Mouse (Mus musculus) intestine, embryonic 16.5 days (tissue): ENCODE data around the gene Ubac2. TPM values are rescaled to one million over a fixed set of nuclear protein-coding genes. Genes with fewer than 3 reads are reported as not detected.

Source experiments
- ATAC-seq: fragments of 200-750 bp; cut with Nextera tagmentation; 2 replicates; pipeline ENCODE4 v1.8.0; 2017; ENCODE audit warnings: moderate TSS enrichment, moderate library complexity
- H3K27ac ChIP-seq: fragments of 300-500 bp; sonication (generic); 2 replicates; pipeline ENCODE4 v1.5.1; 2014; ENCODE audit warnings: mild to moderate bottlenecking, low read length
- H3K27me3 ChIP-seq: fragments of 300-500 bp; sonication (generic); replicated peaks from 2 replicates; pipeline ENCODE4 v1.6.1; 2014; ENCODE audit warnings: low read length, control low read depth, mixed read lengths; ENCODE audit not compliant: control insufficient read depth, insufficient read depth
- H3K36me3 ChIP-seq: fragments of 300-500 bp; sonication (generic); 2 replicates; pipeline ENCODE4 v1.6.1; 2014; ENCODE audit warnings: low read length, control low read depth; ENCODE audit not compliant: control insufficient read depth, insufficient read depth
- H3K4me1 ChIP-seq: fragments of 300-500 bp; sonication (generic); 2 replicates; pipeline ENCODE4 v1.6.1; 2014; ENCODE audit warnings: low read length, control low read depth, mixed read lengths; ENCODE audit not compliant: control insufficient read depth, insufficient read depth
- H3K4me2 ChIP-seq: fragments of 300-500 bp; sonication (generic); 2 replicates; pipeline ENCODE4 v1.6.1; 2014; ENCODE audit warnings: low read depth, low read length, control low read depth
- H3K4me3 ChIP-seq: fragments of 300-500 bp; sonication (generic); 2 replicates; pipeline ENCODE4 v1.5.1; 2014; ENCODE audit warnings: mild to moderate bottlenecking, low read length
- H3K9ac ChIP-seq: fragments of 300-500 bp; sonication (generic); 2 replicates; pipeline ENCODE4 v1.6.1; 2014; ENCODE audit warnings: low read depth, low read length
- H3K9me3 ChIP-seq: fragments of 300-500 bp; sonication (generic); 2 replicates; pipeline ENCODE4 v1.6.1; 2016; ENCODE audit warnings: low read length, control low read depth; ENCODE audit not compliant: control insufficient read depth
- WGBS: fragments of 180-500 bp; shearing (Covaris S2); extraction: QIAGEN DNeasy Blood & Tissue Kit; methylation state at CpG from one replicate; pipeline ENCODE4 v1.1.7; 2014; 5-methylcytosine and 5-hydroxymethylcytosine counted together
- polyA plus RNA-seq: library from polyadenylated mRNA; unstranded; fragments of >200 nt; fragmentation: Nextera tagmentation; extraction: Ambion mirVana; gene quantifications from 2 replicates; pipeline ENCODE4 v1.2.1, GENCODE M21; 2015

Gene Ubac2
- polyA plus RNA-seq, 1 experiment from 2014 or later, result 63.3 TPM

DNA sequence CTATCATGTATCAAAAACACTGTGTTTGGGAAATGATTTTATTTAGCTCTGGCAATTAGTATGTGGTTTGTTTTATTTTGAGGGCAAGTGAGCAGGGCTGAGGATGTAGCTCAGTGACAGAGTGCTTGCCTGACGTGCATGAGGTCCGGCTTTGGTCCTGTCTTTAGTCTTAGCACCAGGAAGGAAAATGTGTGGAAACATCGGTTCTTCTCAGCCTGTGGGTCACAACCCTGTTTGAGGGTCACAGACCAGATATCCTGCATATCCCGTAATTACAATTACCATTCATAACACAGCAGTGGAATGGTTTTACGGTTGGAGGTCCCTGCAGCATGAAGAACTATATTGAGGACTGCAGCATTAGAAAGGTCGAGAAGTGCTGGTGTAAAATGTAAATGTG is 107.6 kb downstream of the Ubac2 start:
- H3K27me3 ChIP-seq, result no peaks in the 10 kb centered on the region
- H3K9ac ChIP-seq, result no peak overlapping the region
- H3K36me3 ChIP-seq, result no peaks in the 10 kb centered on the region
- WGBS, result 82% methylated on average over 6 of the region's 6 CpGs
- no peak for ATAC-seq
- H3K4me1 ChIP-seq, result 0 out of 2 replicates have a peak, but pooled peaks cover 4% of the 10 kb centered on the region
- no peak overlapping the region for H3K27ac ChIP-seq
- no peak overlapping the region for H3K4me3 ChIP-seq
- H3K4me2 ChIP-seq, result no peak overlapping the region
- no peaks in the 10 kb centered on the region for H3K9me3 ChIP-seq

DNA sequence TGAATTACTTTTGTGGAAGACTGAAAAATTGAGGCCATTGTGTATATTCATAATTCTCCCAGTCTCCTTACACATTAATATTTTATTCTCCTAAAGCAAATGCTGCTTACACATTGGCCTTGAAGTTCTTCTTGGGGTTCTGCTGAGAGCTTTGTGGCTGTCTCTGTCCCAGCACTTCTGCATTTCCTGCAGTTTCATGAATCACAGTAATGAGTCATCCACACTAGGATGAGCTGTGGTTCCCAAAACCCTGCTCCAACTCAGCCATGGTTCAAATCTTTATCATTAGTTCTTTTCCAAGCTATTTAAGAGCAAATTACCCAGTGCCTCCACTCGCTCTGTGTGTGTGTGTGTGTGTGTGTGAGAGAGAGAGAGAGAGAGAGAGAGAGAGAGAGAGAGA is 108.9 kb downstream of the Ubac2 start:
- H3K4me2 ChIP-seq, result no peak overlapping the region
- H3K27me3 ChIP-seq, result no peaks in the 10 kb centered on the region
- ATAC-seq, result no peak
- H3K36me3 ChIP-seq, result no peaks in the 10 kb centered on the region
- H3K4me1 ChIP-seq, result 0 out of 2 replicates have a peak, but pooled peaks cover 4% of the 10 kb centered on the region
- H3K27ac ChIP-seq, result no peak overlapping the region
- 82% methylated on average over 1 of the region's 1 CpGs for WGBS
- H3K9me3 ChIP-seq, result no peaks in the 10 kb centered on the region
- no peak overlapping the region for H3K9ac ChIP-seq
- H3K4me3 ChIP-seq, result no peak overlapping the region

DNA sequence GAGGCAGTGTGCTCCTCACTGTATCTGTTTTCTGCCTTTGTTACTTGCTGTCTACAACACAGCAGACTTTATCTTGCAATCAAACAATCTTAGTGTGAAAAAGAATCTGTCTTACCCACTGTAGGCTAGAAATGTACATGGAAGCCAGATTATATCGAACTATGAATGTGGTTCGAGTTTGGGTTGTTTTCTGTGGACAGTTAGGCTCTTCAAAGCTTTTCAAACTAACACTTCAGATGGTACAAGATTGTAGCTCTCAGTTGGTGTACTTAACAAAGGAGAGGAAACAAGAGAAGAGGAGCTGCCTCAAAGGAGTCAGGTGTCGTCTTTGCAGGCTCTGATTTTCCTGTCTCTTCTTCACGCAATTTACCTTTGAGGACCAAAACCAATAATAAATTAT is 109.3 kb downstream of the Ubac2 start:
- Histone ChIP-seq H3K9me3 (no peaks in the 10 kb centered on the region), H3K36me3 (no peaks in the 10 kb centered on the region), H3K4me2 (no peak overlapping the region), H3K9ac (no peak overlapping the region), H3K27ac (no peak overlapping the region), H3K27me3 (no peaks in the 10 kb centered on the region), H3K4me3 (no peak overlapping the region), H3K4me1 (0 out of 2 replicates have a peak, but pooled peaks cover 2% of the 10 kb centered on the region)
- ATAC-seq, result no peak
- WGBS, result 86% methylated on average over 4 of the region's 4 CpGs

DNA sequence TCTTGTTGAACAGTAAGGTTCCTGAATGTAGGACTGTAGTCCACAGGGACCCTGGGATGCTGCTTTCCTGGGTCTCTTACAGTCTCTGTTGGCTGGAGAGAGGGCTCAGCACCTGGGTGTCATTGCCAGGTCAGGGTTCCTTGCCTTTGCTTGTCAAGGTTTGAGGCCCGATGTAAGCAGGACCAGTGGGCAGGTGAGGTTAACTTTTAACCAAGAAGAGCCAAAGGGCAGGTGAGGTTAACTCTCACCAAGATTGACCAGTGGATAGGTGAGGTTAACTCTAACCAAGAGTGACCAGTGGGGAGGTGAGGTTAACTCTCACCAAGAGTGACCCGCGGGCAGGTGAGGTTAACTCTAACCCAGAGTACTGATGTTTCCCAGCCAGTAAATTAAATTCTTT is 110.9 kb downstream of the Ubac2 start:
- 86% methylated on average over 3 of the region's 3 CpGs for WGBS
- no peaks in the 10 kb centered on the region for H3K4me1 ChIP-seq
- no peak overlapping the region for H3K4me3 ChIP-seq
- H3K27me3 ChIP-seq, result no peaks in the 10 kb centered on the region
- H3K9ac ChIP-seq, result no peak overlapping the region
- H3K27ac ChIP-seq, result no peak overlapping the region
- no peak overlapping the region for H3K4me2 ChIP-seq
- ATAC-seq, result no peak
- H3K36me3 ChIP-seq, result no peaks in the 10 kb centered on the region; the same call in 1 of the 2 replicates
- no peaks in the 10 kb centered on the region for H3K9me3 ChIP-seq

DNA sequence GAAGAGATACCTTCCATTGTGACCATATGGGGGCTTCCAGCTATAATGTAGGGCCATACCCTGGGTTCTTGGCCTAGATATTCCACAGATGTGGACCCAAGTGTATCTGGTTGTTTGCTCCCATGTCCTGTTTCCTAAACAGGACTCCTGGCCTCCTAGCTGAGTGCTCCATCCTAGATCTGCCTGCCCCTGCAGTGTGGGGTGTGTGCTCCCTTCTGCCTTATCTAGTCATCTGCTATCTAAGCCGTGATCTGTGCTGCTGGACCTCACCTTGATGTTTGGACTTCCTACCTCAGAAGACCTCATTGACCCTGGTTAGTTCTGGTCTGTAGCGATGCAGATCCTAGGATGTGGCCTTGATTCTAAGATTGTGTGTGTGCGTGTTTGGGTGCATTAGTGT is 111.4 kb downstream of the Ubac2 start:
- no peak overlapping the region for H3K27ac ChIP-seq
- ATAC-seq, result no peak
- no peaks in the 10 kb centered on the region for H3K4me1 ChIP-seq
- no peak overlapping the region for H3K4me3 ChIP-seq
- no peak overlapping the region for H3K4me2 ChIP-seq
- H3K27me3 ChIP-seq, result no peaks in the 10 kb centered on the region
- 93% methylated on average over 3 of the region's 3 CpGs for WGBS
- no peaks in the 10 kb centered on the region for H3K9me3 ChIP-seq
- H3K9ac ChIP-seq, result no peak overlapping the region
- no peaks in the 10 kb centered on the region; the same call in 1 of the 2 replicates for H3K36me3 ChIP-seq

DNA sequence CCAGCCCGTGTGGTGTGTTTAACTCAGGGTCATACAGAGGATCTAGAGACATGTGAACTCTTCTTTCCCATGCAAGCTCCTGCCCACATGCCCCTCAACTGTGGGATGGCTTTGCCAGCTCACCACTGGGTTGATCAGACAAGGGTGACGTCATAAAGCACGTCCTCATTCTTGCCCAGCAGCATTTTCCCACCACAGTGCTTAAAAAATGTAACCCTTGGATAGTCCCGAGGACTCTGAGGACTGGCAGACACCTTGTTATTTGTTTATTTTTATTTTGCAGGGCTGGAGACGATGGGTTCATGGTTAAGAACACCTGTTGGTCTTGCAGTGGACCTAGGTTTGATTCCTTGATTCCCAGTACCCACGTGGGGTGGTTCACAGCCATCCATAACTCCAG is 112.5 kb downstream of the Ubac2 start:
- H3K9ac ChIP-seq, result no peak overlapping the region
- no peak overlapping the region for H3K4me2 ChIP-seq
- no peak overlapping the region for H3K27ac ChIP-seq
- 84% methylated on average over 6 of the region's 6 CpGs for WGBS
- no peaks in the 10 kb centered on the region for H3K27me3 ChIP-seq
- ATAC-seq, result no peak
- H3K4me3 ChIP-seq, result no peak overlapping the region
- H3K4me1 ChIP-seq, result no peaks in the 10 kb centered on the region
- no peaks in the 10 kb centered on the region; the same call in 1 of the 2 replicates for H3K36me3 ChIP-seq
- H3K9me3 ChIP-seq, result no peaks in the 10 kb centered on the region

DNA sequence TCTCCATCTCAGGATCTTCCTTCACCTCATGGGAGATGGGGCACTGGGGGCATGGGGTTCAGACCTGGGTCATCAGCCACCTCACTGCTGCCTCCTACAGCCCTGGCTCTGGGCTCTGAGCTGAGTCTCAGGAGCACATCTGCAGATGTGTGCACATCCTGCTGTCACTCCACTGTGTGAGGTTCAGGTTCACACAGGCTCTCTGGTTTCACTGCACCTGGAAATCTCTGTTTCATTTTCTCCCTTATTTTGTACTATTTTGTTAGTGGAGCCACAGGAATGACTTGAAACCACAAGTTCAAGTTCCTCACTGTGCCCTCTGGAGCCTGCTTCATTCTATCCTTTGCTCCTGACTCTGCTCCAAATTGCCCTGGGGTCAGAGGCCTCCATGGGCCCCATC is 113.5 kb downstream of the Ubac2 start:
- no peak for ATAC-seq
- no peak overlapping the region for H3K4me3 ChIP-seq
- H3K27me3 ChIP-seq, result no peaks in the 10 kb centered on the region

DNA sequence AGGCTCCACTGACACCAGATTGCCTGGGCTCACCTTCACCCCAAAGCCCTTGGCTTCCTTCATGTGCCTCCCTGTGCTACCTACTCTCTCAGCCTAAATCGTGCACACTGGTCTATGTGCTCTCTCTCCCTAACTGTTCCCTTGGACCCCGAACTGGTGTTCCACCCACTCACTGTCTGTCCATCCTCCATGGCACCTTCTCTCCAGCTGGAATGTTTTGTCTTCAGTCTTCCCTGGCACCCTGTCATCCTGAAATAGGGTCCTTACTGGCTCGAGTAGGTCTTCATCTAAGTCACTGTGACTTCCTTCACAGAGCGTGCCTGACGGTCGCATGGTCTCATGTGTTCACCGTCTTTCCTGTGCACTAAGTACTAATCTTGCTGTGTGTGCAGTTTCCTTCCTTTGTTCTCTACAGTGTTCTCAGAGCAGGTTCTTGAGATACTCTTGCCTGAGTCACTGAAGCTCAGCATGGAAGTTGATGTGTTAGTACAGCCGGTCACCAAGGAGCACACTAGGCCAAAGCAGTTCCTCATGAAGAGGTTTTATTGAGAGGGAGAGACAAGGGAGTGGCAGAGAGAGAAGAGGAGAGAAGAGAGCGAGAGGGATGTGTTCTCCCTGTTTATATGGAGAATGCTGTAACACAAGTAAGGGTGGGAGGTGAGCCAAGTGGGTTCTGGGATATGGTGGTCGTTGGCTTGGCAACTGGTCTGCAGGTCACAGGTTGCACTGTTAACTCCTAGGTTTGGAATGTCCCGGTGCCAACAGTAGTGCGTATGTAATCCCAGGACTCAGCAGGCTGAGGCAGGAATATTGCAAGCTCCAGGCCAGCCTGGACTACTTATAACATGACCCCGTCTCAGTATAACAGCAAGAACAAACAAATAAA is 114.2 kb downstream of the Ubac2 start:
- 88% methylated on average over 13 of the region's 13 CpGs for WGBS
- H3K4me1 ChIP-seq, result no peaks in the 10 kb centered on the region
- H3K4me2 ChIP-seq, result no peak overlapping the region
- no peak for ATAC-seq
- H3K9me3 ChIP-seq, result no peaks in the 10 kb centered on the region
- H3K36me3 ChIP-seq, result no peaks in the 10 kb centered on the region; the same call in 1 of the 2 replicates
- no peaks in the 10 kb centered on the region for H3K27me3 ChIP-seq
- H3K4me3 ChIP-seq, result no peak overlapping the region
- no peak overlapping the region for H3K27ac ChIP-seq
- H3K9ac ChIP-seq, result no peak overlapping the region

More for the DNA sequence above, 113.5 kb downstream of the Ubac2 start:
- Histone ChIP-seq H3K27ac (no peak overlapping the region), H3K4me2 (no peak overlapping the region), H3K9me3 (no peaks in the 10 kb centered on the region), H3K4me1 (no peaks in the 10 kb centered on the region), H3K36me3 (no peaks in the 10 kb centered on the region; the same call in 1 of the 2 replicates), H3K9ac (no peak overlapping the region)

DNA sequence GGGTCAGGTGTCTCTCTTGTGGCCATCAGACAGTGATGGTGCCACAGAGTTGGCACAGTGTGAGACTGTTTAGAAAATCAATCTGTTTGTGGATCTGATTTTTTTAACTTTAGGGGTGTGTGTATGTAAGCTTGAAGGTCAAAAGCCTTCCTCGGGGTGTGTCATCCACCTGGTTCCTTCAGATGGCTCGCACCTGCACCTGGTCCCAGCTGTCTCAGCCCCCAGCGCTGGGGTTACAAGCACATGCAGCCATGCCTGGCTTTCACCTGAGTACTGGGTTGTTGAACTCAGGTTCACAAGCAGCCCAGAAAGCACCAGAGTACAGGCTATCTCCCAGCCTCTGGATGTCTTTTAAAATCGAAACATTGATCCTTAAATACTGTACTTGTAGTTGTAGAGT is 115.2 kb downstream of the Ubac2 start:
- Histone ChIP-seq H3K9ac (no peak overlapping the region), H3K9me3 (no peaks in the 10 kb centered on the region), H3K27ac (no peak overlapping the region), H3K4me1 (no peaks in the 10 kb centered on the region), H3K36me3 (peaks cover 3% of the 10 kb centered on the region; the same call in 1 of the 2 replicates), H3K4me2 (no peak overlapping the region), H3K4me3 (no peak overlapping the region), H3K27me3 (no peaks in the 10 kb centered on the region)
- WGBS, result 78% methylated on average over 4 of the region's 4 CpGs
- peak; percentile 21; the same call in 1 of the 2 replicates for ATAC-seq
